Mouse (Mus musculus) ovary, adult 18-20 months (tissue): ENCODE results near the gene Kras.

Experiments used
- DNase-seq: peaks from one replicate; pipeline ENCODE4 v3.0.0; 2022; ENCODE audit warnings: low spot score, mixed read lengths

Gene Kras

DNA sequence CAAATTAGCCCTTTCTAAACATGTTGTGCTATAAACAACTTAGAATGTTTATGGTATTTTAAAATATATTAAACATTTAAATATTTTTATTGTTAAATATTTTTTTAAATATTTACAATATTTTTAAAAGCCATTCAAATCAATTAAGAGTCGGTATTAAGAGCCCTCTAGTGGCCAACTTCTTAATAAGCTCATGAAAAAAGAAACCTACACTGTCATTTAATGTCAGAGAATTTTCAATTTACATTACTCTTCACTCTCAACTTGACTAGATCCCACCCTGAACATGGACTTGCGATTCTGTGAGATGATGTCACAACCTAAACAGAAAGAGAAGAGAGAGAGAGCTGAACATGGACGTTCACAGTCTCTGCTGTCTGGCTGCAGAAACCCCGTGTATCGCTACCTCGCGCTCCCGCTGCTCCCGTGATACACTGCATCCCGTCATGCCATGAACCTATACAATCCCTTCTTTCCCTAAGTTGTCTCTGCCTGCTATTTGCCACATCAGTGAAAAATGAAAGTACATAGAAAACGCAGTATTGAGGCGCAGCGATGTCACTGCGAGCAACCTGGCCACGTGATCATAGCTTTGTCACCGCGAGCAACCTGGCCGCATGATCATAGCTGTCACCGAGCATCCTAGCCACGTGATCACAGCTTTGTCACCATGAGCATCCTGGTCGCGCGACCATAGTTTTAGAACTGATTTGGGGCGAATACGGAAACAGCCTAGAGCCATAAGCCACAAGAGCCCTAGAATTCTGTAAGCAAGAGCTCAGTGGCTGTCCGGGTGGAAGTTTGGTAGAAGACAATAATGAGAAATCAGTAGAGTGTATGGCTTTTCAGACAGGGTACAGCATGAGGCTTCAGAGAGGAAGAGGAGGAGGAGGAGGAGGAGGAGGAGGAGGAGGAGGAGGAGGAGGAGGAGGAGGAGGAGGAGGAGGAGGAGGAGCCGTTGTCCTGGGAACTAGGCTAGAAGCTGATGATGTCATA, 62.6 kb downstream of the Kras start:
- no peak for DNase-seq

DNA sequence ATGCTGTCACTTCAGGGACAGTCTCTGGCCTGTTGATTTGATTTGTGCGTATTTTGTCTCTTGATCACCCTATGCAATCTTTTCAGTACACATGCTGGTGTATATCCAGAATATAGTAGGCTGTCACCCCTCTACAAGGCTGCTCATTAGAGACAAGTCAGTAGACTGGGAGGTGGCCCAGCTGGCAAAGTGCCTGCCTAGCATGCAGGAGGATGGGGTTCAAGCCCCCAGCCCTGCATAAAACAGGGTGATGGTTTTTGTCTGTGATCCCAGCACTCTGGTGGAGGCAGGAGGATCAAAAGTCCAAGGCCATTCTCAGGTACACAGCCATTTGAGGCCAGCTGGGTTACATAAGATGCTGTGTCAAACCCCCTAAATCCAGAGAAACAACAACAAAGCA, 63.9 kb downstream of the Kras start:
- DNase-seq, result no peak

DNA sequence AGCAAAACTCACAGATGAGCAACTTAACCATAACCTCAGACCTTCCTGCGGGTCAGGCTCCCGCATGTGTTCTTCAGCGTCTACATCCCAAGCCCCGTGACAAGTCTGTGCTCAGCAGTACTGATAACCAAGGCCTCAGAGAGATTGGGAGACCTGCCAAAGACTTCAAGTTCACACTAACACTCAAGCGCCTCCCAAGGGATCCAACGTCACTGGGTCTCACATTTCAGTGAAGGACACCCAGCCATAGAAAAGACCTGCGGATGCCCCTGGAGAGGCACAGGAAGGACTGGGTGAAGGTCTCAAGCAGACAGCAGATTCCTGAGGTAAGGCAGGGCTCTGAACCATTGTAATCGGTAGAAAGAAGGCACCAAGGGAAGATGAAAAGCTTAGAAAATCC, 68.0 kb downstream of the Kras start:
- DNase-seq, result peak; percentile 85

DNA sequence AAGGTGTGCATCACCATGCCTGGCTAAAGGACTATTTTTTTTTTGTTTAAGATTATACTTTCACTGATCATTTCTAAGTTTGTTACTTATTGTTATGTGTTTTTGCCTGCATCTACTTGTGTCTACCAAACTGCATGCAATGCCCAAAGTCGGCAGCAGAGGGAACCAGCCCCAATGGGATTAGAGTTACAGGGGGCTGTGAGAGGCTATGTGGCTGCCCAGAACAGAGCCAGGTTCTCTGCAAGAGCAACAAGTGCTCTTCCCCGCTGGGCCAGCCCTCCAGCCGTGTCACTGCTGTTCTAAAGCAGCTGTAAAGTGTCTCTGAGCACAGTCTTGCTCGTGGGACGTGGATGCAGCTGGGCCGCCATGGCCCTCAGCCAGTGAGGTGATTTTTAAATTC, 70.4 kb downstream of the Kras start:
- no peak for DNase-seq

DNA sequence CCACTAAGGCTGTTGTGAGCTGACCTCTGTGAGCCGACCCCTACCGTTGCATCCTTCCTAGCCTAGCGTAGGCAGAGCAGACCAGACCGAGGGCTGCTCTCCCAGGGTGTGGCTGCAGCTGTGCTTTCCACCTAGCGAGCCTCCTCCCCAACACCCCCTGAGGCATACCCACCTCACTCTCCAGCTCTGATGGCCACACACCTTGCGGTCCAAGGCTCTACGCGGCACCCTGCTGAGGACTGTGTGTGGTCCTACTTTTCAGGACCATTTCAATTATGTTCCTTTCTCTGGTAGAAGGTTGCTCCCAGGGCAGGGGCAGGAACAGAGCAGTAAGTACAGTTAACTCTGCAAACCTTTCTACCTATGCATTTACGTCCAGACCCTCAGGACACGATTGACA, 73.6 kb downstream of the Kras start:
- DNase-seq, result no peak

DNA sequence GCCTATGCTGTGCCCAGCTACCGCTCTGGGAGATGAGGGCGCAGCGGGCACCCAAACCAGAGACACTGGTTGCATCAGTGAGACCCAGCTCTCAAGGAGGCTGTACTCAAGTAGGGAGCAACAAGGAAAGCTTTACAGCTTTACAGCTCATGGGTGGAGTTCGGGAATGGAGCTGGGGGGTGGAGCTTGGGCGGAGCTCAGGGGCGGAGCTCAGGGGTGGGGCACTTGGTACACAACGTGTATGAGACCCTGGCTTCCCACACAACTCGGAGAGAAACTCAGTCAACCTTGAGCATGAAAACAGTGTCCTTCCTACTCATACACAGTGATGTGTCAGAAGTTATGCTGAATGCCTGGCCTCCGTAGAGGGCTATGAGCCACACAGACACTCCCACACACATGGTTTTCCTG, 74.5 kb downstream of the Kras start:
- peak; percentile 58 for DNase-seq

DNA sequence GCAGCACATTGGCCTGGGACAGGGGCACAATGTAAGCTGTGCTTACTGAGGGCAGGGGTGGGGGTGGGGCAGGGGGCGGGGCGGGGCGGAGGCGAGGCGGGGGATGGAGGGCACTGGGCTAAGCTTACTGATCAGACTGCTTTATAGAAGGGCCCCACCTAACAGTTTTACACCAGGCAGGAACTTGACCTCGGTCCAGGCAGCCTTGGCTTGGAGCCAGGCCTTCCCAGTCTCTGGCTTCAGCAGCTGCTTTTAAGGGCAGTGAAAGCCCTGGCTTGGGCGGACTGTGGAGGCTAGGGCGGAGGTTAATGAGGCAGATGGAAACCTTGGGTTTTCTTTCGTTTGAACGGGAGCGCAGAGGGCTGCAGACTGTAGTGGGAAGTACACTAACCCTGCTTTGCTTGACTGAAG, 76.3 kb downstream of the Kras start:
- DNase-seq, result peak; percentile 88

DNA sequence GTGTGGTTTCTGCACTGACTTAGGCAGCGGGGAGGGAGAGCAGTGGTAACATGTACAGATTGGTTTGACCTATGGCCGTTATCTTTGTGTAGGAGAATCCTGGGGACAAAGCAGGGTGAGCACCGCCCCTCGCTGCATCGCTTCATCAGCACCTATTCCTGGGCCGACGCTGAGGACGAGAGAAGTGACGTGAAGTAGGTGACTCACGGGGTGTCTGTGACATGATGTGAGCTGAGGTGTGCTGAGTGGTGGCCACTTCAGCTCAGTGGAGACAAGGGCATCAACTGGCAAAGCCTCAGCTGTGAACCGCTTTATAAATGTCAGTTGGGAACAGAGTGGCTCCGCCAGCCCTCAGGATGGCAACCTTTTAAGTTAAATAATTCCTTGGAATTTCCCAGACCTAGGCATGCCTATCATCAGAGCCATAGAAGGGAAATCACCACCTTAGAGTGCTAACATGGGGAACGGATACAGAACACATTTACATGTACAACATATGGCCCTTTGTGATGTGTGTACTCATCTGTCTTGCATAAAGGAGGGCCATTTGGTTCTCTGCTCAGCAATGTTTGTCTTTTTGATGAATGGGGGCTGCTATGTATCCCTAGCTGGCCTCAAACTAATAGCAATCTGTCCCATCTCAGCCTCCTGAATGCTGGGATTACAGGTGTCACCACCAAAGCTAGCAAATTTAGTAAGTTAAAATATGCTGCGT, 78.0 kb downstream of the Kras start:
- DNase-seq, result no peak
